Mouse (Mus musculus): ENCODE data around the gene Hivep3. TPM values are rescaled to one million over a fixed set of nuclear protein-coding genes. Genes with fewer than 3 reads are reported as not detected.

Gene Hivep3
- total RNA-seq, 2 experiments from 2014 or later: 63.9 to 64.4 TPM

DNA sequence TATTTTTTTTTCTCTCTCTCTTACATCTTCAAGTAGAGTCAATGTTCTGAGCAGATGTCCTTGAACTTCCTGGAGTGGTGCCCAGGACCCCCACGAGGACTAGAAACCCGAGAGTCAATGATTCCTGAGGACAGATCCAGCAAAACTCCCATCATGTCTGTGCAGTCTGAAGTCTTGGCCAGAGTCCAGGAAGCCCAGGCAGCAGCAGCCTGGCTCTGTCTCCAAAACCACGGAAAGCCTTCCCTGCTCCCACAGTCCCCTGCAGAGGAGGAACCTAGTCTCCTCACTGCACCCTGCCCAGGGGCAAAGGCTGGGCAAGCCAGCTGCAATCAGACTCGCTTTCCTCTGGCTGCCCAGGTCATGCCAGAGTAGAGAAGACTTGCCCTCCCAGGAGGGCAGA lies 234.5 kb downstream of the Hivep3 start:
- intact Hi-C loops (cut with DNase I): no loop called here

DNA sequence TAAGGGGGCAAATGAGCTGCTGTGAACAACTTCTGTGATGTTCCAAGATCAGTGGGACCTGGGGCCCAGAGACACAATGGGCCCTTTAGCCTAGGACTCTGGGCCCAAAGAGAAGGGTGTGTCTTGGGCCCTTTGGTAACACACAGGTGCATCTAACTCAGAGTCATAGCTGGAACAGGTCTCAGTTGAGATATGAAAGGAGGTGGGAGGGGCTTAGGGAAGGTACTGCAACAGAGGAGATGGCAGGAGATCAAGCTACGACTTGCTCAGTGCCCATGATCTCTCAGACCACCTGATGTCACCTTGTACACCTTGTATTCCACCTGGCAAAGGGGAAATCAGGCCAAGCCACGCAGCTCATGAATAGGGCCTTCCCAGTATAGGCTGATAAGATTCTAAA lies 235.3 kb downstream of the Hivep3 start:
- DNase-seq: no peak
- intact Hi-C loops (cut with DNase I): no loop called here

More for the DNA sequence above, 234.5 kb downstream of the Hivep3 start:
- peak; percentile 95 for DNase-seq

DNA sequence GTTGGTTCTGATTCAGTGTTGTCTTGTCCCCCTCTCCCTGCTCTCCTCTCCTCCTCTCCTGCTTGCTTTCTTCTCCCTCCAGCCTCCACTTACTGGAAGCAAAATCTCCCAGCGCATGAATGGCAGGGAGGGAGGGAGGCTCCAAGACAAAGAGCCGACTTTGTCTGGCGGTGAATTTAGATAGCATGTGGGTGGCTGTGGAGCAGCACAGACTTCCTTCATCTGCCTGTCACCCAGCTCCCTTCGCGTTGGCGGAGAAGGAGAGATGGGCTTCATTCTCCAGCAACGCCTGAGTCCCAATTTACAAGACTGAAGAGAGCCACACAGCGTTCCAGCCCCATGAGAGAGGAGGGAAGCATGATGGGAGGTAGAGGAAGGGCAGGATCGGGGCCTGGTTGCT lies 236.6 kb downstream of the Hivep3 start:
- intact Hi-C loops (cut with DNase I): no loop called here
- no peak for DNase-seq

DNA sequence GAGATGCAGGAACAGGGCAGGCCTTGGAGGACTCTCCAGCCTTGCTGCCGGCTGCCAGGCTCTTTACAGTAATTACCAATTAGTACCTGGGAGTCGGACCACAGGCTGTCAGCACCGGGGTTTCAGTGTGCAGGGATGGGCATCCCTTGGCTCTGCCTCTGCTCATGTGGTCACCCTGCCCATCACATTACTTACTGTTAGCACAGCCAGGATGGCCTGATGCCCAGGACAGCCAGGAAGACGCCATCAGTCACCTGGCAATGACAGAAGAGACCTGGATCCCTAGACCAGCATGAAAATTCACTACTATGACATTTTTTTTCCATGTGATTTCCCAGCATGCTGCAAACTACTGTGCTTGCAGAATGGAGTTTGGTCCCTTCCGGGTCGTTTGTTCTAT lies 238.8 kb downstream of the Hivep3 start:
- no peak for DNase-seq
- intact Hi-C loops (cut with DNase I): no loop called here

DNA sequence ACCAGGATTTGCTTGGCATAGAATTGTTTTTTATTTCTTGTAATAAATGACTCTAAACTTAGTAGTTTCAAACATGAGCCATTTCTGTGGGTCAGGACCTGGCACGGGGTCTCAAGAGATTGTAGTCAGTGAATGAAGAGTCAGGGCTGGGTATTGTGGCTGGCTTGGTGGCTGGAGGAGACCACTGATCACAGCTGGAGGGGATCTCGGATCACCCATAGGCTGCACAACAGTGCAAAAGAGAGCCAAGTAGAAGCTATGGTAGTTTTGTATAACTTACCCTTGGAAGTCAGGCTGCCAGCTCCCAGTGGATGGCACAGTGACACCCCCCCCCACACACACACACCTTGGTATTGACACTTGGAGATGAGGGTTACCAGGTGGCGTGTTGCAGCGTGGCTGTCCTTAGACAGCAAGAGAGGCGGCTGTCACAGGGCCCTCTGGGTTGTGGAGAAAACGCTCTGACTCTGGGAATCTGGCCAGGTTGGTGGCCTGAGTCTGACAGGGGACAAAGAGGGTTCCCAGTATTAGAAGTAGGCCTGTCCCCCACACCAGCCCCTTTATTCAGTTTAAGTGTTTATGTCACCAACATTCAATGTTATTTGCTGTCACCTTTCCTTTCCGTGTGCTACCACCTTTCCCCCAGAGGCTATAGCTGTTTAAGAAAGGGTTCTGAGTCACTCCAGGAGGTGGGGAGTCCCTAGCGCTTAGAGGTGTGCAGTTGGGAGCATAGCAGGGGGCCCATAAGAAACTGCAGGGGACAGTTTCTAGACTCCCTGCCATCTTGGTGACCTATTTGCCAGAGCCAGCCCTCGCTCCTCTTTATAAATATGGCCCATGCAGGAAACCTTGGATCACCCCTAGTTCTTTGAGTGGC lies 240.4 kb downstream of the Hivep3 start:
- intact Hi-C loops (cut with DNase I): no loop called here
- DNase-seq: no peak

DNA sequence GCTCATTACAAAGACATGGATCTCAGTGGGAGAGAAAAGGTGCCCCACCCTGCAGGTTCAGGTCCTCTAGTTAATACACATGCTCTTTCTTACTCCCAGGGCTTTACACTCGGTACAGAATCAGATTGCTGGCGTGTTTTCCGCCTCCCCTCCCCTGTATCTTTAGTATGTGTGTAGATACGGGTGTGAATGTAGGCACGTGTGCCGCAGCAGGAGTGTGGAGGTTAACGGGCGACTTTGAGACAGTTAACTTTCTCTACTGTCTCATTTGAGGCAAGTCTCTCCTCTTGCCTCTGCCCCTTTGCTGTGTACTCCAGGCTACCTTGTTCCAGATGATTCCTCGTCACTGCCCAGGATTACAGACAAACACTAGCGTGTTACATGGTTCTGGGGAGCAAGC lies 241.7 kb downstream of the Hivep3 start:
- intact Hi-C loops (cut with DNase I): no loop called here
- DNase-seq: no peak

DNA sequence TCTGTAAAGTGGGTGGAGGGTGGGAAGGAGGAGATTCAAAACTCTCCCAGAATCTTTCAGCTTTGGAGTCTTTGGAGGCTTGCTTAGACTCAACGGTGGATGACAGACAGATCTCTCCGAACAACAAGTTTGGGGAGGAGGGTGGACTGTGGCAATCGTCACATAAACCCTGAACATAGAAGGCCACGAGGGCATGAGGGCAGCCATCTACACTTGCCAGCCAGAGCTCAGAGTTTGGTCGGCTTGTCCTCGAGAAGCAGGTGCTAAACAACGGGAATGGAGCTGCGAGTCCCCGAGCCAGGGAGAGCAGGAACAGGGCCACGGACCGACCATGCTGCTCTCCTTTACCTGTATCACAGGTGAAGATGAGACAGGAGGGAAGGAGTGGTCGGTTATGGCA lies 242.2 kb downstream of the Hivep3 start:
- no peak for DNase-seq
- intact Hi-C loops (cut with DNase I): no loop called here

DNA sequence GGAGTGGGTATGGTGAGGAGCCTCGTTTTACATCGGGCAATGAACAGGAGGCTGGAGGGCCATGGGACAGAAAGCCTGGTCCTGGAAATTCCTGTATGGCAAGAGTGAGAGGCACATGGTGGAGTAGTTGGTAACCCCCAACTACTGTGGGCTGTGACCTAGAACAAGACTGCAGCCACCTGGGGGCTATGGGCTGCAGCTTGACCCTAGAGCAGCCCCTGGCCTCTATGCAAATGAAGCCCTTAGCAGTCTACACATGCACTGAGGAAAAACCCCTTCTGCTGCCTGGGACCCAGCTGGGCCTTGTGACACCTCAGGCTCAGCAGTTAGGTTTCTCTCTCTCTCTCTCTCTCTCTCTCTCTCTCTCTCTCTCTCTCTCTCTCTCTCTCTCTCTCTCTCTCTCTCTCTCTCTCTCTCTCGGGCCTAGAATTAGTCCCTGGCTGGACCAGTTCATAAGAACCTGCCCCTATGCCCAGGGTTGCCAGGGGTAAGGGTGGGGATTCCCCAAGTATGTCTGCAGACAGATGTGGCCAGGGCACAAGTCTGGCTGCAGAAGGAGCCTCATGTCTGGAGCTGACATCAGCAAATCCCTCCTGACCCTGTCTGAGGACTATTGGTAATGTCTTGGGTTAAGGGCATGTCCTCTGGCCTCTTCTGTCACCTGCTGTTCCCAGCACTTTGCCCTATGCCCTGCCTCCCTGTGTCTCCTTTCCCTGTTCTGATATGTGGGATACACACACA lies 243.0 kb downstream of the Hivep3 start:
- intact Hi-C loops (cut with DNase I): no loop called here
- no peak for DNase-seq

DNA sequence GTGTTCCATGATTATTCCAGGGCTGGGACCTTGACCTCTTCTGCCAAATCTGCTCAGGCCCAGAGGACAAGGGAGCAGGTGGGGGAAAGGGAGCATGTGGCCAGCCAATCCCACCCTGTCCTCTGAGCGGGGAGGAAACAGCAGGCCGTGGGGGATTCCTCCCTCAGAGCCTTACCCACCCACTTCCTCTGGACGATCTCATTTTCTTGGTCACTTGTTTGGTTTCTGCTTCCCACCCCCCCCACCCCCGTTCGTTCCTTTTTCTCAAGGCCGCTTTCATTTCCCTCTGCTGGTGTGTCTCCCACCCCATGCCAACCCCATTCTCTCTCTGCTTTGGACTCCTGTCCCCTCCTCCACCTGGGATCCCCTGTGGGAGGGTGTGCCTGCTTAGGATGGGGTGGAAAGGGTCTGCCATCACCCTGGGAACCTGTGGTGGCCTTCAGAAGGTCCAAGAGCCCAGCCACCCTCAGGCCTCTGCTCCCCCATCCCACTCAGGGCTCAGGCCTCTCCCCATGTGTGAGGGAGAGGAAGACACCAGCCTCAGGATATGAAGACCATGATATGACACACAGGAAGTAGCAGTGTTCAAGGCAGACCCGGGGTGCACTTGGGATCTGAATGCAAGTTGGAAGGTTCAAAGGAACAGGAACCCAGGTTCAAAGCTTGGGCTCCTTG lies 244.4 kb downstream of the Hivep3 start:
- intact Hi-C loops (cut with DNase I): no loop called here
- DNase-seq: no peak

DNA sequence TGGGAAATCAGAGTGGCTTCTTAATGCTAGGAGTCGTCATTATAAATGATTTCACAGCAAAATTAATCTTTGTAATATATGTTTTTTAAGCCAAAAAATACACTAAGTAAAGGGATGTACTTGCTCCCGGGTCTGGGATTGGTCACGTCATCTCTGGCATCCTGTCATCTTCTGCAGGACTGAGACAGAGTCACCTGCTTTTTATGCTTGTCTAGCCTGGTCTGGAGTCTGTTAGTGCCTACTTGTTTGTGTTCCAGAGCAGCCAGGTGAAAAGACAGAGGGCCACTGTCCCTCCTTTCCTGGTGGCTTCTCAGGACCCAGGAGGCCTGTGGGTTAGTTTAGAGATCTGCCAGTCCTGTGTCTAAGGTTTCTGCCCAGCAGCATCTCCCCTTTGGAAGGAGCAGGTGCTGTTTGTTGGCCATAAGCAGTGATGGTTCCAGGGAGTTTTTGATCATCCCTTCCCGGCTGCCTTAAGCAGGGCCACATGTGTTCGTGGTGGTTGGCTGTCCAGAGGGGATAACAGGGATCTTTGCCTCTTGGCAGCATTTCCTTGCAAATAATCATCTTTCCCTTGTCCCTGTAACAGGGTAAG lies 245.8 kb downstream of the Hivep3 start:
- intact Hi-C loops (cut with DNase I): no loop called here
- no peak for DNase-seq

DNA sequence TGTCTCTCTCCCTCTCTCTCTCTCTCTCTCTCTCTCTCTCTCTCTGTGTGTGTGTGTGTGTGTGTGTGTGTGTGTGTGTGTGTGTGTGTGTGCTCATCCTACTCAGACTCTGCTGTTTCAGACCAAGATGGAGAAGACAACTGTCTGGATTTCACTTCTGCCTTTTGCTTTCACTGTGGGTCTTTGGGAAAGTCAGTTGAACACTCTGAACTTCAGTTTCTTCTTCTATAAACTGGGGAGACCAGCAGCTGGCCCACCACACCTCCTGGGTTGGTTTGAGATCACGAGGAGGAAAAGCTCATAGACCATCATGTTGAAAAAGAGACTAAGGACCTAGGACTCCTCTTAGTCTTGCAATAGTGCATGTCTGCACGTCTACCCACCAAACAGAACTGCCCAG lies 246.3 kb downstream of the Hivep3 start:
- no peak for DNase-seq
- intact Hi-C loops (cut with DNase I): no loop called here

DNA sequence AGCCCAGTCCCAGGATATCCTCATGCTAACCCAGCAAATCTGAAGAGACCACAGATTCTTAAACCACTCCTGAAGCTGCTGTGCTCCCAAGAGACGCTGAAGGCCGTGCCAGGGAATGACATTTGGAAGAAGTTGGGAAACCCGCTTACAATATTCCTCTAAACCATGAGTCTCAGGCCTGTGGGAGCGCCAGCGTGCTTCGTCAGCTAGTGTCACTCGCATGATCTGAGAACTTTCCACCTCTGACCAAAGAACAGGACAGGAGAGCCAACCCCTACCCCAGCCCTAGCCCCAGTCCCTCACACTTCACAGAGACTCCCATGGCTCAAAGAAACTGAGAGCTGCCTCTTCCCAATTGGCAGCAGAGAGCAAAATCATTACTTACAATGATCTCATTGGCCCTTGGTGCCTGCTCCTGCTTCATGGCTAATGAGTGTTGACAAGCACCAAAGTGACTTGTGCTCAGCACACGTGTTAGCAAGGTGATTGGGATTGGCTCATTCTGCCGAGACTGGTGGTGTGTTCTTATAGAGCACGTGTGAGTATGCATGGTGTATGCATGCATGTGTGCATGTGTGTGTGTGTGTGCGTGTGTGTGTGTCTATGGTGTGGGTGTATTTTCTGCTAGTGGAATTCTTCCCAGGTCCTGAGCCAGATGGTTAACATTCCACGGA lies 247.6 kb downstream of the Hivep3 start:
- intact Hi-C loops (cut with DNase I): no loop called here
- DNase-seq: no peak

DNA sequence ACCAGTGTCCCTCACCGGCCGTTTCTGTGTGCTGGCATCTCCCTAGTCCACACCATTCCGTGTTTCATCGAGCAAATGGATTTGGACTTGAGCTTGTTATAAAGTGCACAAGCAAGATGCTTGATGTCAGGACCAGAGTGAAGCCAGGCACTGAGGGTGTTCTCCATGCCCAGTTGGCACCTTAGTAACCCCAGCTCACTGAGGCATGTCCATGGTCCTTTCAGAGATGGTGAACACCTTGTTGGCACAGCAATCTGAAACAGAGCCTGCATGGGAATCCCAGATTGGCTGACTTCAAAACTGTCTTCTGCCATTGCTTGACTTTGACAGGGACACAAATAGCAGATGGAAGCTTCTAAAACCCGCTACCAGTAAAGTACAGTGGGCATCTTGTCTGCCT lies 252.5 kb downstream of the Hivep3 start:
- DNase-seq: no peak
- intact Hi-C loops (cut with DNase I): no loop called here

DNA sequence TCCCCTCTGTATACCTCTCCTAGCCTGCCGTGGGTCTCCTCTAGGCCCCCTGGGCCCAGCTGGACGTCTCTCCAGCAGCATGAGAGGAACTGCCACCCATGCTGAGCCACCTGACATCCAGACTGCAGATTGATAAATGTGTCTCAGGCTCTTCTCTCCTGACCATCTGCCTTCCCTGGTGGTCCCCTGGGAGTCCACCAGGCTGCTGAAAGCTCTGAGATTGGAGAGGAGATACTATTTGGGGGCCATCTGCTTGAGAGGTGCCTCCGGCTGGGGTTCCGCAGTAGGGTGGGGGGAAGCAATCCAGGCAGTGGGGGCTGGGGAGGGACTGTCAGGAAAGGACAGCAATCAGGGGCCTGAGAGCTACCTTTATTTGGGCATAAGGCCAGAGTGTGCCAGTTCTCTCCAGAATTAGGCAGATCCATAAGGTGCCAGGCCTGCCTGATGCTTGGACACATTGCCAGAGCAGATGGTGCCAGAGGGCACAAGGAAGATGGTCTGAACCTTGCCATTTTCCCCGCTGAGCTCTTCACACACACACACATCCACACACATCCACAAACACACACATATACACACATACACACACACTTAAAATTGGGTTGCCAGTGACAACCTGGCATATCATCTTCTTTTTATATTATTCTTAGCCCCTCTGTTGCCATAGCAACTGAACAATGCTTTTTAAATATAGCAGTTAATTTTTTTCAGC lies 253.2 kb downstream of the Hivep3 start:
- DNase-seq: peak; percentile 88
- intact Hi-C loops (cut with DNase I): no loop called here

DNA sequence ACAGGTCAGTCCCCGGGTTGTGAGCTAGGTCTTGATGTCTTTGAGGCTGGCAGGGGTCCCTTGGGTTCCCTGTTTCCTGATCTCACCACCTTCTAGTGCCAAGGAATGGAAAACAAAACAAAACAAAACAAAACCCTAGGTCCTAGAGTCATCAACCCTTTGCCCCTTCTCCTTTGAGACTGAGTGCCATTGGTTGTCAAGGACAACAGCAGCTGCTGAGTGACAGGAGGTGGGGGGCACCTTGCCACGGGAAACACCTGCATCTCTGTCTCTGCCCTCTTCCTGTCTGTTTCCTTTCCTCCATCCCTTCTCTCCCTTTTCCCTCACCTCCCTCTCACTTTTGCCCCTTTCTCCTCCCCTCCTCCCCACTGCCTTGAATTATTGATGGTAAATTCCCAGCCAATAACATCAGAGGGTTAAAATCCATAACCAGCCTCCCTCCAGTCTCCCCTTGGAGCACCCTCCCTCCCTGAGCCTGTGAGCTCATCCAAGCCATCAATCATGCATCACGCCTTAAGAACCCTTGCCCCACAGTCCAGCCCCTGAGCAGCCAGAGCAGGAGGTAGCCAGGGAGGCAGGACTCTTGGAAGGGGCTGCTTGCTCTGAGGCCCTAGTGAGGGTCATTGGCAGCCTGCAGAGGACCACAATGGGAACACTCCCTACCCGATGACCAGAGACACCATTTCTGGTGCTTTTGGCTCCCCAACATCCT lies 253.9 kb downstream of the Hivep3 start:
- intact Hi-C loops (cut with DNase I): no loop called here

DNA sequence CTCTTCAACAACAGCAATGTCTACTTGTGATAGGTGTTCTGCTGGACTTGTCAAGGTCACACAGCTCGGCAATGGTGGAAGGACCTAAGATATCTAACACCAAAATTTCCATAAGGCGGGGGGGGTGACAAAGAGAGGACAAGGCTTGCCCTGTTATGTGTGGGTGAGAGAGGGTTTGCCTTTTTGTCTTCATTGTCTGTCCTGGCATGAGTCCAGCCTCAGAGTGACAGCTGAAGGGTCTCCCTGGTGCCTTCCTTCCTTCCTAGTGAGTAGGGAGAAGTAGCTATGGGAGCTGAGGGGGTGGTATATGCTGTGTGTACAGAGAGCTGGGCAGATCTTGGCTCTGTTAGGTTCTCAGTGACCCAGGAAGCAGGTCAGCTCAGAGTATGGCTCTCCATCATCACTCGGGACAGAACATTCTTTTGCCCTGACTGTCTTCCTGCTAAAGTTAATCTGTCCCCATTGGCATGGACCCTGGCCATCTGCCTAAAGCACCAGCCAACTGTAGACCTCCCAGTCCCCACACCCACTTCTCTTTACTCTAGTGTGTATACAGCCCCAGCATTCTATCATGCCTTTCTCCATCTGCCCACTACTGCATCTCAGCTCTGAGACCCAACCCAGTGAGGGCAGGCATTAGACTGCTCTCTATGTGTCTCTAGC lies 255.6 kb downstream of the Hivep3 start:
- DNase-seq: peak; percentile 52
- intact Hi-C loops (cut with DNase I): no loop called here

More for the DNA sequence above, 253.9 kb downstream of the Hivep3 start:
- no peak for DNase-seq

DNA sequence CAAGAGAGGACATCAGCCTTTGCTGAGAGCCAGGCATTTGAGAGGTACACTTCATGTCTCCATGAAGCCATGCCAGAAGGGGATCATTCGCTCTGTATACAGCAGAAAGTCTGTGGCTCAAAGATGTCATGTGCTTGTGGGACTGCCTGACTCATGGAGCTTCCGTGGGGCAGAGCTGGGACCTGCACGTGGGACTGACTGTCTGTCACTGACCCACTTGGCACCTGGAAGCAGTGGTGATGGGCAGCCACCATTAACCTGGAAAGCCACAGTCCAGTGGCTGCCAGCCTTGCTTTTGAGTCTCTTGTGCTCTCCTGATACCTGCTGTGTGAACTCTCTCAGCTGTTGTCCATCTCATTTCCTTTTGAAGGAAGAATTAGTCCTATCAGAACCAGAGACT lies 256.8 kb downstream of the Hivep3 start:
- no peak for DNase-seq
- intact Hi-C loops (cut with DNase I): no loop called here

DNA sequence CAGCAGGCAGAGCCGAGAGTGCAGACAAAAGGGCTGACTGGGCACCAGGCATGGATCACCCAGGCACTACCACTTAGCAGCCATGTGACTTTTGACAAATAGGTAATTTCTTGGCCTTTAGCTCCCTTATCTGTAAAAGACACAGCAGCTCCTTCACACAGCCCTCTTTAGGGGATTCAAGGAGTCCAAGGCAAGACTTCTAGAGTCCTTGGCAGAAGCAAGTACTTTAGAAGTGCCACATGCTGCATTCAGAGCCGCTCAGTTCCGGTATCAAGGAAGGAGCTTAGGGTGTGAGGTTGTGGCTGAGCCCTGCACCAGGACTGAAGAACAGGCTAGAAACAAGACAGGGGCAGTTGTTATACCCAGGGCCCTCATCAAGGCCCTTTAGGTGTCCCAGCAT lies 257.3 kb downstream of the Hivep3 start:
- intact Hi-C loops (cut with DNase I): no loop called here
- no peak for DNase-seq

DNA sequence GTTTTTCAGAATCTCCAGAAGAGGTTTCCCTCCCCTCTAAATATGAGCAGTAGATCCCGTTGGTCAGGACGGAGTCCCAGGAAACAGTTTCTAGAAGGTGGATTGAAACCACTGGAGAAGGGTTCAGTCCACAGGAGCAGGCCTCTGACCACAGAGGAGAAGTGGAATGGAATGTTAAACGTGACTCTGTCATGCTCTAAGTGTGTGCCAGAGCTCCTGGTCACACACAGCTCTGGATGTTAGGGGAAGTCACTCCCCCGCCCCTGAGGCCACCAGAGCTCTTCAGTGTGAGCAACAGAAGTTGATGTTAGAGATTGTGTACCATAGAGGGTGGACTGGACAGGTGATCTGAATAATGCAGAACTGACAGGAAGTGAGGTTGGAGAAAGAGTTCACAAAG lies 258.2 kb downstream of the Hivep3 start:
- intact Hi-C loops (cut with DNase I): no loop called here
- DNase-seq: no peak
